Mouse (Mus musculus) forebrain, postnatal 0 days (tissue): ENCODE data around the gene Gm21981. TPM values are rescaled to one million over a fixed set of nuclear protein-coding genes. Genes with fewer than 3 reads are reported as not detected.

Source experiments
- ATAC-seq: fragments of 200-750 bp; cut with Nextera tagmentation; 2 replicates; pipeline ENCODE4 v1.8.0; 2017; ENCODE audit warnings: mild to moderate bottlenecking, moderate library complexity
- DNase-seq: peaks from one replicate; pipeline ENCODE4 v3.0.0-alpha.2; 2015
- H3K27ac ChIP-seq: fragments of 300-500 bp; sonication (generic); 2 replicates; pipeline ENCODE4 v1.5.1; 2014; ENCODE audit warnings: low read depth, mild to moderate bottlenecking, antibody characterized with exemption, low read length, moderate library complexity, mixed read lengths
- H3K27me3 ChIP-seq: fragments of 300-500 bp; sonication (generic); 2 replicates; pipeline ENCODE4 v1.6.1; 2014; ENCODE audit warnings: mild to moderate bottlenecking, low read length, mixed read lengths; ENCODE audit not compliant: insufficient read depth
- H3K36me3 ChIP-seq: fragments of 300-500 bp; sonication (generic); 2 replicates; pipeline ENCODE4 v1.6.1; 2014; ENCODE audit warnings: mild to moderate bottlenecking, moderate library complexity; ENCODE audit not compliant: insufficient read depth
- H3K4me1 ChIP-seq: fragments of 300-500 bp; sonication (generic); 2 replicates; pipeline ENCODE4 v1.6.1; 2014; ENCODE audit warnings: antibody characterized with exemption; ENCODE audit not compliant: insufficient read depth
- H3K4me2 ChIP-seq: fragments of 300-500 bp; sonication (generic); 2 replicates; pipeline ENCODE4 v1.6.1; 2014; ENCODE audit warnings: low read depth, mild to moderate bottlenecking, moderate library complexity
- H3K4me3 ChIP-seq: fragments of 300-500 bp; sonication (generic); 2 replicates; pipeline ENCODE4 v1.5.1; 2014; ENCODE audit warnings: low read depth, low read length, mixed read lengths
- H3K9ac ChIP-seq: fragments of 300-500 bp; sonication (generic); 2 replicates; pipeline ENCODE4 v1.6.1; 2014; ENCODE audit warnings: mild to moderate bottlenecking
- H3K9me3 ChIP-seq: fragments of 300-500 bp; sonication (generic); 2 replicates; pipeline ENCODE4 v1.6.1; 2016; ENCODE audit warnings: low read length
- CTCF ChIP-seq: sonication (generic); IDR thresholded peaks from 2 replicates; pipeline ENCODE4 v1.5.1; 2016; ENCODE audit warnings: antibody characterized with exemption, control low read depth, low read depth
- WGBS: fragments of 180-500 bp; shearing (Covaris S2); extraction: QIAGEN DNeasy Blood & Tissue Kit; methylation state at CpG from one replicate; pipeline ENCODE4 v1.1.7; 2014; 5-methylcytosine and 5-hydroxymethylcytosine counted together
- polyA plus RNA-seq: library from polyadenylated mRNA; unstranded; fragments of >200 nt; fragmentation: Nextera tagmentation; extraction: Ambion mirVana; gene quantifications from 2 replicates; pipeline ENCODE4 v1.2.1, GENCODE M21; 2015
- total RNA-seq: library from RNA; depleted of rRNA; stranded (reverse); fragments of >200 nt; gene quantifications from 2 replicates; pipeline ENCODE4 v1.2.3, GENCODE M21; 2014

Gm21981 gene
- total and polyA plus RNA-seq, 2 experiments from 2014 or later, result 0.76 to 5.2 TPM

- DNase-seq, result no peak
- no peak for TF ChIP-seq CTCF
- peaks cover 35% of the 10 kb centered on the region for H3K36me3 ChIP-seq
- no peak overlapping the region for H3K4me3 ChIP-seq
- H3K9me3 ChIP-seq, result no peaks in the 10 kb centered on the region
- no peaks in the 10 kb centered on the region for H3K27me3 ChIP-seq
- no peaks in the 10 kb centered on the region for H3K4me1 ChIP-seq
- H3K4me2 ChIP-seq, result no peak overlapping the region
- 35% methylated on average over 20 of the region's 20 CpGs for WGBS
- no peak for ATAC-seq
- H3K27ac ChIP-seq, result no peak overlapping the region
- H3K9ac ChIP-seq, result no peak overlapping the region
These were observed 9.3 kb upstream of the Gm21981 start for GRCm38 (mm10) chr17:47703556-47703955.

- WGBS, result 54% methylated on average over 28 of the region's 28 CpGs
- Histone ChIP-seq H3K27ac (no peak overlapping the region), H3K36me3 (peaks cover 38% of the 10 kb centered on the region), H3K9me3 (no peaks in the 10 kb centered on the region), H3K4me2 (no peak overlapping the region), H3K9ac (no peak overlapping the region), H3K27me3 (no peaks in the 10 kb centered on the region), H3K4me1 (no peaks in the 10 kb centered on the region), H3K4me3 (no peak overlapping the region)
- ATAC-seq (no peak), DNase-seq (no peak)
- TF ChIP-seq CTCF, result no peak
These were observed 8.5 kb upstream of the Gm21981 start for GRCm38 (mm10) chr17:47702548-47703345.

GRCm38 (mm10) chr17:47701793-47702192 is 7.5 kb upstream of the Gm21981 start:
- no peak overlapping the region for H3K4me3 ChIP-seq
- no peaks in the 10 kb centered on the region for H3K27me3 ChIP-seq
- TF ChIP-seq CTCF, result no peak
- H3K36me3 ChIP-seq, result peaks cover 38% of the 10 kb centered on the region
- DNase-seq (peak; percentile 24), ATAC-seq (peak; percentile 65)
- no peak overlapping the region for H3K4me2 ChIP-seq
- H3K9me3 ChIP-seq, result no peaks in the 10 kb centered on the region
- H3K9ac ChIP-seq, result no peak overlapping the region
- H3K4me1 ChIP-seq, result no peaks in the 10 kb centered on the region
- H3K27ac ChIP-seq, result peak overlapping the region; percentile 41; the same call in 1 of the 2 replicates
- WGBS, result 74% methylated on average over 9 of the region's 9 CpGs

GRCm38 (mm10) chr17:47699055-47699454 is 4.8 kb upstream of the Gm21981 start:
- ATAC-seq (no peak), DNase-seq (no peak)
- Histone ChIP-seq H3K9ac (no peak overlapping the region), H3K4me3 (no peak overlapping the region), H3K4me1 (no peaks in the 10 kb centered on the region), H3K36me3 (peaks cover 38% of the 10 kb centered on the region), H3K4me2 (no peak overlapping the region), H3K9me3 (no peaks in the 10 kb centered on the region), H3K27me3 (no peaks in the 10 kb centered on the region), H3K27ac (no peak overlapping the region)
- WGBS, result 80% methylated on average over 2 of the region's 2 CpGs
- no peak for TF ChIP-seq CTCF

GRCm38 (mm10) chr17:47698156-47698555 is 3.9 kb upstream of the Gm21981 start:
- no peak overlapping the region for H3K4me3 ChIP-seq
- 88% methylated on average over 10 of the region's 10 CpGs for WGBS
- DNase-seq (no peak), ATAC-seq (no peak)
- no peak overlapping the region for H3K9ac ChIP-seq
- H3K27me3 ChIP-seq, result no peaks in the 10 kb centered on the region
- H3K36me3 ChIP-seq, result peaks cover 31% of the 10 kb centered on the region
- no peak overlapping the region for H3K27ac ChIP-seq
- TF ChIP-seq CTCF, result no peak
- H3K4me2 ChIP-seq, result no peak overlapping the region
- no peaks in the 10 kb centered on the region for H3K9me3 ChIP-seq
- no peaks in the 10 kb centered on the region for H3K4me1 ChIP-seq

- peak overlapping the region; percentile 92 for H3K9ac ChIP-seq
- TF ChIP-seq CTCF, result no peak
- no peaks in the 10 kb centered on the region for H3K4me1 ChIP-seq
- peak overlapping the region; percentile 82 for H3K27ac ChIP-seq
- DNase-seq (peak; percentile 59), ATAC-seq (peak; percentile 32)
- H3K27me3 ChIP-seq, result no peaks in the 10 kb centered on the region
- peaks cover 12% of the 10 kb centered on the region; the same call in 1 of the 2 replicates for H3K36me3 ChIP-seq
- no peaks in the 10 kb centered on the region for H3K9me3 ChIP-seq
- peak overlapping the region; percentile 66 for H3K4me3 ChIP-seq
- WGBS, result under 1% methylated on average over 16 of the region's 23 CpGs
- peak overlapping the region; percentile 77 for H3K4me2 ChIP-seq
These were observed 1.1 kb upstream of the Gm21981 start for GRCm38 (mm10) chr17:47695337-47695710.
